Mouse (Mus musculus): ENCODE results near the gene 2310050C09Rik.

Gene 2310050C09Rik

DNA sequence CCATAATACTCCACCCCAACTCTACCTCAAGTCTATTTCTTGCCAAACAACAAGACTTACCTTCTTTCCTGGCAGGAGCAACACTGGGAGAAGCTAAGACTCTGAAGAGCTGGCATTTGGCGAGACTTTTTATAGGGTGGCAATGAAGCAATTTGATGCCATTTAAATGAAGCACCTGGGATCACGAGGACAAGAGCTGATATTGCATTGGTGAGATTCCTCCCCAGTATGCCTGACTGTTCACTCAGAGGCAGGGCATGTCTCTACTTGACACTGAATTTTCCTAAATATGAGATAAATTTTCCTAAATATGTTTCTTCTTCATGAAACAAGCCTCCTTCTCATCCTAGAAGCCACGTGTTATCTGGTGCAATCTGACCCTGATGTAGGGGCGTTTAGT, at the start of gene 2310050C09Rik:
2310050C09Rik (minus strand) TSS at position 101 of the 400 bp plus-strand sequence.
- DNase-seq = no peak

DNA sequence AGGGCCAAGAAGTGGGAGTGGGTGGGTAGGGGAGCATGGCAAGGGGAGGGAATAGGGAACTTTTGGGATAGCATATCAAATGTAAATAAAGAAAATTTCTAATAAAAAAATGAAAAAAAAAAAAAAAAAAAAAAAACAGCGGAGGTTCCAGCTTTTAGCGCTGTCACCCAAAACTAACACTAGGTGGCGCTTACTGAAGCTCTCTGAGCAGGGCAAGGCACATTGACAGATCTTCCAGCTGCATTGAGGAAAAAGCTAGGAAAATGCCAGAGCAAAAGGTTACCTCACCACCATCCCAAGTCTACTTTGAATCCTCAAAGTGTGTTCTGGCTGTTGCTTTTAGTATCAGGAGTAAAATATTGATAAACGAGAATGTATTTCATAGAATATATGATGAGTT, 37.6 kb upstream of the 2310050C09Rik start:
- DNase-seq = no peak

DNA sequence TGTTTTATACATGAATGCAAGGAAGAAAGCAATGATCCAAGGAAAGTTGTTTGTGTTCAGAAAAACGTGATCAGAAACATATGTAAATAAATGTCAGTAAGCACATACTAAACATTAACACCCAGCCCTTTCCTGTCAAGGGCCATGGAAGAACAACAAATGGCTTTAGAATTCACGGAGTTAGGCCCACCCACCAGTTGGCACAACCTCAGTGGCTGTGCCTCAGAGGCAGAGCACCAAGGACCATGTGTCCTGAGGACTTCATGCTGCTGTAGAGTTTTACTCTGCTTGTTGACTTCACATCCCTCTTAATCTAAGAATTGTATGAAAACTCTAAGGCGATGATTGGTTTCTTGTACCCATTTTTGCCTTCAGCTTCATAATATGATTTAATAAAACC, 35.2 kb upstream of the 2310050C09Rik start:
- DNase-seq = no peak

DNA sequence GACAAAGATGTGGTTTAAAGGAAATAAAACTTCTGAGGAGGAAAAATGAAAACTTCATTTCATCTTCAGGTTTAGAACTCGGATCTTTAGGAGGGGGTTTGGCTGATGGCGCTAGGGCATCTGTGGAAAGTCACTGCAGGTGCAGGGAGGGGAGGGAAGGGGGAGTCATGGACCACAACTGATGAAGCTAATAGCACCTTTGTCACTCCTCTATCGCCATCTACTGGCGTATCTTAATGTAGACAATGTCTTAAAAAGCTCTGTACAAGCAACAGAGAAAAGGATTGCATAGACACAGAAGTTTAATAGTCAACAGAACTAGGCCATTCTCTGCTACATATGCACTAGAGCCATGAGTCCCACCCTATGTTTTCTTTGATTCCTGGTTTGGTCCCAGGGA, 33.6 kb upstream of the 2310050C09Rik start:
- no peak for DNase-seq

DNA sequence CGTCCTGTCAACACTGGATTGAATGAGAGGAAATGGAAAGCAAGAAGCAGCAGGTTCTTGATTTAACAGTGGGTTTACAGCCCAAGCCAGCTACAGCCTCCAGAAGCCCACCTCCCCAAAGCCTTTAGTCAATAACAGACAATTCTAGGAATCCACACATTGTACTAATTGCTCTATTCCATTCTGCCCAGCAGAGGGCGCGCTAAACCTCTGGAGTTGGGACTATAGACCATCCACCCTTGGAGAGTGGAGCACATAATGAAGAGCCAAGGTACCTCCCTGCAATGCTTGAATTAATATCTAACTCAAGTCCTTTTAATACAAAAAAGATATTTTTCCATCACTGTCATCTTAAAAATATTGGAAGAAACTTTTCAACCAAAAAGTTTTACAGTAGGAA, 33.0 kb upstream of the 2310050C09Rik start:
- no peak for DNase-seq

DNA sequence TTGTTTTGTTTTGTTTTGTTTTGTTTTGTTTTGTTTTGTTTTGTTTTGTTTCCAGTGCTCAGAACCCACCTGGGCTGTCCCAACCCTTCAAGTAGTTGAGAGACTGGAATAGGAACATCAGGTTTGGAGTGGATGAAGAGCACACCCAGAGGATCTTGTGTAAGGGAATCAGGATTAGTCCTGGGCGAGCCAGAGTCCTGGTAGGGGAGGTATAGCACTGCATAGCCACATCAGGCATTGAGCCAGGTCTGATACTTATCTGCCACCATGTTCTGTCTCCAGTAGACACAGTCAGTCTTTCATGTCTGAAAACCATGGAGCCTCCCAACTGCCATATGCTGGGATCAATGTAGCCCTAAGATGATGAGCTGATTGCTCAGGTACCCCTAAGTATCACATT, 24.5 kb upstream of the 2310050C09Rik start:
- DNase-seq = no peak

DNA sequence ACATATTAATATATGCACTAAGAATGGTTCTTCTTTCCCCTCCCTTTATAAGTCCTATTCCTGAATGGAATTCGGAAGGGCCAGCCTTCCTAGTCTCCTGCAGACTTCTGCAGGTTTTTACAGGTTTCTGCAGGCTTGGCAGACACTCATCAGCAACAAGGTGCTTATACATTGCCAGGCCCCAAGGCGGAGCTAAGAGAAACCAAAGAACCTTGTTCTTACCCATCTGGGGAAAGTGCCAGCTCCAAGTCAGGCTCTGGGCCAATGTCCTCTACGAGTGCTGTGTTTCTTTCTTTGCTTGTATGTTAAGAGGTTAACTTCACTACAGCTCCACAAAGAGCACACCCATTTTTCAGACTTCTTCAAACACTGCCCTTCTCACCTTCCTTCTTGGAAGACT, 24.0 kb upstream of the 2310050C09Rik start:
- no peak for DNase-seq

DNA sequence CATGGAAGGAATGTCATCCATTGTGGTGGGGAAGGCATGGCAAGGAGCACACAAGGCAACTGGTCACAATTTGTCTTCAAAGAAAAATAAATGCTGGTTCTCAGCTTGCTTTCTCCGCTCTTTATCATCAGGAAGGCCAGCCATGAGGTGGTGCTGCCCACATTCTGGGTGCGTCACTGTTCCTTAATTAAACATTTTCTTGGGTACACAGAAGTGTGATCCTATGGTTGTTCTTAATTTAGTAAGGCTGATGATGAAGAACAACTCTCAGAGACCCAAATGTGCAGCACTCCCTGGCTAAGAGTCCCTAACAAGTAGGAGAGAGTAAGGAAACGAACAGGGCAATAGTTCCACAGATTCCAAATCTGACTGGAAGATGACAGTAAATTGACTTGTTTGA, 4.2 kb upstream of the 2310050C09Rik start:
- no peak for DNase-seq

DNA sequence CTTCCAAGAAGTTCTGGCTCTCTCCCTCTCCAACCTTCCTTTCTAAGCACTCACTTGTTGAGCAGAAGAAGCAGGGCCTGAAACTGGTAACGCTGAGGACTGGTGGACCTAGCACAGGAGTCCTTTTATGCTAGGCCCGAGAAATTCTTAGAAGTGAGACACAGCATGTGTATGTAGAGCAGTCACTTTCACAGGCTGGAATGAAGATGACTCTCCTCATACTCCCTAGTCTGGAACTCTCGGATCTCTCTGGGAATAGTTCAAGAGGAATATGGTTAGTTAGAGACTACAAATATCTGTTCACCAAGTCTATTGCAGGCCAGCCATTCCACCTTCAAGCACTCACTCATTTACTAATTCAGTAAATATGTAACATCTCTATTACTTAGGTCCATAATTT, 18.8 kb downstream of the 2310050C09Rik start, which contains the start of gene Lce1l:
Lce1l (minus strand) TSS at position 101 of the 400 bp plus-strand sequence.
- DNase-seq = no peak

DNA sequence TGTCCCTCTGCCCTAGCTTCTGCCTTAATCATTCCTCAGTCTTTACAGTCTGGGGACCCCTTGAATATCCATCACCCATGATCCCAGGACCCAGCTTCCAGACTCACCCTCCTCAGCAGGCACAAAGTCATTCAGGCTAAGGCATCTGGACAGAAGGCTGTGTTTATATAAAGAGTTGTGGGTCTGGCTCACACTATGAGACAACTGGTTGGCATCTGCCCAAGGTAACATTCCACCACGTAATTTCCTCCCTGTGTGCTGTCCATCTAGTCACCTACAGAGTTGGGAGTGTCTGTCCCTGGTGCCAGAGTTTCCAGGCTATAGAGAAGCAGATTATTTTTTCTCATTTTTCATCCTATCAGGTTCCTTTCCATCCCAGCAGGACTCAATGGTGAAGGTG, 42.9 kb downstream of the 2310050C09Rik start, which contains the start of gene Kprp:
Kprp (minus strand) TSS at position 140 of the 400 bp plus-strand sequence.
- no peak for DNase-seq

DNA sequence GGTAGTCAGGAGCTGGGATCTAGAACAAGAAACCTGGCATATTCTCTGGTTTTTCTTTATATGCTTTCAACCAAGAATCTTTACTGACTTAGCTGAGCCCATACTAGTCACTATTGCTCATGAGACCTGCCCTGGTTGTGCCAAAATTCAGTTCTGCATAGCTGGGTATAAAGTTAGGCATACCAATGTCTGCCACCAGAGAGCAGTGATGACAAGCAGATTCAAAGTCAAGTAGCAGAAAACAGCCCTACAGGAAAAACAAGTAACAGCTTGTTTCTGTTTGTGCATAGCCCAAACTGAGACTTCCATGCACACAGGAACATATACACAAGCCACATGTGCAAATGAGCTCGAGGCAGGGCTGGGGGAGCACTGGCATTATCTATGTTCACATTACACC, 44.2 kb downstream of the 2310050C09Rik start:
- no peak for DNase-seq

All from thymus, adult 18-20 months (tissue).